Mouse (Mus musculus) liver, embryonic 14.5 days (tissue): ENCODE results near the gene BC034090.

Source experiments
- CTCF ChIP-seq: IDR thresholded peaks from 2 replicates; pipeline ENCODE4 v1.5.1; 2016; ENCODE audit warnings: antibody characterized with exemption, low read depth, control low read depth
- EP300 ChIP-seq: IDR thresholded peaks from 2 replicates; pipeline ENCODE4 v1.6.1; 2016; ENCODE audit warnings: antibody characterized with exemption, low read depth

DNA sequence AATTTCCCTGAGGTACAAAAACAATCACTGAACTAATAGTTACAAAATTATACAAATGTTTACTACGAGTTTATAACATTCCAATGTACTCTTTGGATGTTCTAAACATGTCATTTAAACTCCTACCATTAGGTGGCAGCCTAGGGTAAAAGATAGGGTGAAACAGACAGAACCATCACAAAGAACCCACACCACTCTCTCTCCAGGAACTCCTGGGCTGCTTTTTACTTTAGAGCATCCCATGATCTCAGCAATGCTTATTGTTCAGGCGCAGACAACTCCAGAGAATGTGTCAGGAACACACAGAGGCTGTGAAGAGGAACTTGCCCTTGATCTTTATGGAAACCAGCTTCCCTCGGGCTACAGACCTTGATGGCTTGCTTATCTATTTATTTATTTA, 49.2 kb upstream of the BC034090 start:
- TF ChIP-seq CTCF: peak; percentile 66
- no peak for TF ChIP-seq EP300
